Mouse (Mus musculus) mature B cell (primary cell): ENCODE measurements at regions not wholly inside any gene's neighbourhood (a gene's known extent, or its start where the extent isn't known, plus 50 kb on each side); places are given as distances from the start of the nearest gene placed in this dataset.

Source experiments
- in situ Hi-C: fragments of 300-500 bp; cut with MboI; formaldehyde crosslinking; loops from 2 replicates; pipeline ENCODE4 v1.14.3; 2019

GRCm38 (mm10) chr17:48592457-48592856, 137.8 kb downstream of the Unc5cl start:
- in situ Hi-C loops = no loop called here

GRCm38 (mm10) chr17:48595418-48595963, 140.8 kb downstream of the Unc5cl start:
- in situ Hi-C loops = no loop called here

GRCm38 (mm10) chr17:48596406-48596805, 141.7 kb downstream of the Unc5cl start:
- in situ Hi-C loops = no loop called here

GRCm38 (mm10) chr17:48597301-48597700, 142.6 kb downstream of the Unc5cl start:
- in situ Hi-C loops = no loop called here

GRCm38 (mm10) chr17:48598471-48599141, 143.9 kb downstream of the Unc5cl start:
- in situ Hi-C loops = no loop called here

- in situ Hi-C loops = loop anchor here (5.0 kb wide), 1 partner anchor 183 kb away; no protein-coding TSS in a partner anchor
These were observed 145.5 kb downstream of the Unc5cl start for GRCm38 (mm10) chr17:48600176-48600575.

GRCm38 (mm10) chr17:48602554-48602953, 147.9 kb downstream of the Unc5cl start:
- in situ Hi-C loops = loop anchor here (5.0 kb wide), 1 partner anchor 185 kb away; no protein-coding TSS in a partner anchor

GRCm38 (mm10) chr17:48606767-48607166, 152.1 kb downstream of the Unc5cl start:
- in situ Hi-C loops = no loop called here

- in situ Hi-C loops = no loop called here
These were observed 153.6 kb downstream of the Unc5cl start for GRCm38 (mm10) chr17:48608315-48608714.

GRCm38 (mm10) chr17:48610107-48610506, 155.4 kb downstream of the Unc5cl start:
- in situ Hi-C loops = no loop called here

GRCm38 (mm10) chr17:48610806-48611205, 156.1 kb downstream of the Unc5cl start:
- in situ Hi-C loops = no loop called here

GRCm38 (mm10) chr17:48613491-48613890, 158.8 kb downstream of the Unc5cl start:
- in situ Hi-C loops = no loop called here

GRCm38 (mm10) chr17:48615248-48615647, 160.5 kb downstream of the Unc5cl start:
- in situ Hi-C loops = no loop called here

GRCm38 (mm10) chr17:48616205-48616604, 161.5 kb downstream of the Unc5cl start:
- in situ Hi-C loops = no loop called here

GRCm38 (mm10) chr17:48620896-48621295, 166.2 kb downstream of the Unc5cl start:
- in situ Hi-C loops = no loop called here

GRCm38 (mm10) chr17:48621676-48622075, 167.0 kb downstream of the Unc5cl start:
- in situ Hi-C loops = no loop called here

GRCm38 (mm10) chr17:48624937-48625336, 170.2 kb downstream of the Unc5cl start:
- in situ Hi-C loops = no loop called here

- in situ Hi-C loops = no loop called here
These were observed 171.3 kb downstream of the Unc5cl start for GRCm38 (mm10) chr17:48625971-48626370.

GRCm38 (mm10) chr17:48639611-48640010, 184.9 kb downstream of the Unc5cl start:
- in situ Hi-C loops = no loop called here

- in situ Hi-C loops = no loop called here
These were observed 188.9 kb downstream of the Unc5cl start for GRCm38 (mm10) chr17:48643533-48644019.

- in situ Hi-C loops = no loop called here
These were observed 190.4 kb downstream of the Unc5cl start for GRCm38 (mm10) chr17:48645056-48645455.

- in situ Hi-C loops = no loop called here
These were observed 192.0 kb downstream of the Unc5cl start for GRCm38 (mm10) chr17:48646626-48647195.

- in situ Hi-C loops = no loop called here
These were observed 192.7 kb downstream of the Unc5cl start for GRCm38 (mm10) chr17:48647431-48647830.
